Mouse (Mus musculus) embryonic facial prominence, embryonic 12.5 days (tissue): Measurements from ENCODE around the gene Fosb. TPM values are rescaled to one million over a fixed set of nuclear protein-coding genes. Genes with fewer than 3 reads are reported as not detected.

Experiments
- ATAC-seq: fragments of 200-750 bp; cut with Nextera tagmentation; 2 replicates; pipeline ENCODE4 v1.8.0; 2017; ENCODE audit not compliant: insufficient number of reproducible peaks, insufficient read depth, low FRiP score, low TSS enrichment
- H3K27ac ChIP-seq: fragments of 300-500 bp; sonication (generic); 2 replicates; pipeline ENCODE4 v1.5.1; 2016; ENCODE audit warnings: mild to moderate bottlenecking
- H3K27me3 ChIP-seq: fragments of 300-500 bp; sonication (generic); 2 replicates; pipeline ENCODE4 v1.6.1; 2016; ENCODE audit warnings: mild to moderate bottlenecking, moderate library complexity
- H3K36me3 ChIP-seq: fragments of 300-500 bp; sonication (generic); 2 replicates; pipeline ENCODE4 v1.6.1; 2016; ENCODE audit warnings: mild to moderate bottlenecking
- H3K4me1 ChIP-seq: fragments of 300-500 bp; sonication (generic); 2 replicates; pipeline ENCODE4 v1.6.1; 2016
- H3K4me2 ChIP-seq: fragments of 300-500 bp; sonication (generic); replicated peaks from 2 replicates; pipeline ENCODE4 v1.6.1; 2016; ENCODE audit warnings: mild to moderate bottlenecking, moderate library complexity
- H3K4me3 ChIP-seq: fragments of 300-500 bp; sonication (generic); 2 replicates; pipeline ENCODE4 v1.5.1; 2016; ENCODE audit warnings: mild to moderate bottlenecking
- H3K9ac ChIP-seq: fragments of 300-500 bp; sonication (generic); 2 replicates; pipeline ENCODE4 v1.6.1; 2016; ENCODE audit warnings: mild to moderate bottlenecking, moderate library complexity
- H3K9me3 ChIP-seq: fragments of 300-500 bp; sonication (generic); 2 replicates; pipeline ENCODE4 v1.6.1; 2016; ENCODE audit warnings: mild to moderate bottlenecking, moderate library complexity
- WGBS: fragments of 180-500 bp; shearing (Covaris S2); methylation state at CpG from one replicate; pipeline ENCODE4 v1.1.7; 2016; 5-methylcytosine and 5-hydroxymethylcytosine counted together
- polyA plus RNA-seq: library from polyadenylated mRNA; unstranded; fragments of >200 nt; fragmentation: Nextera tagmentation; extraction: Ambion mirVana; gene quantifications from 2 replicates; pipeline ENCODE4 v1.2.1, GENCODE M21; 2016

The Fosb gene
- polyA plus RNA-seq, 1 experiment from 2014 or later, result 0.05 TPM

- under 1% methylated on average over 61 of the region's 62 CpGs for WGBS
- H3K9ac ChIP-seq, result peak within 1 kb of the TSS; percentile 87
- no peaks in the 10 kb centered on the region for H3K9me3 ChIP-seq
- H3K4me3 ChIP-seq, result peak within 1 kb of the TSS; percentile 93
- no peaks in the 10 kb centered on the region for H3K27me3 ChIP-seq
- H3K4me1 ChIP-seq, result peaks cover 19% of the 10 kb centered on the region
- ATAC-seq, result peak; percentile 73
- H3K4me2 ChIP-seq, result peak within 1 kb of the TSS; percentile 99
- H3K27ac ChIP-seq, result peak within 1 kb of the TSS; percentile 93
- H3K36me3 ChIP-seq, result 0 out of 2 replicates have a peak, but pooled peaks cover 4% of the 10 kb centered on the region
Observed at GRCm38 (mm10) chr7:19271238-19272172, 38.3 kb downstream of the Fosb start, which contains the start of gene Vasp. Vasp (minus strand) TSS chr7:19271817.

GRCm38 (mm10) chr7:19270509-19271237 lies 39.2 kb downstream of the Fosb start:
- Histone ChIP-seq H3K27me3 (no peaks in the 10 kb centered on the region), H3K4me3 (peak overlapping the region; percentile 93), H3K27ac (peak overlapping the region; percentile 93), H3K4me1 (peaks cover 19% of the 10 kb centered on the region), H3K4me2 (peak overlapping the region; percentile 99), H3K9me3 (no peaks in the 10 kb centered on the region), H3K9ac (peak overlapping the region; percentile 87), H3K36me3 (0 out of 2 replicates have a peak, but pooled peaks cover 5% of the 10 kb centered on the region)
- no peak for ATAC-seq
- WGBS, result 0% methylated on average over 19 of the region's 21 CpGs

- Histone ChIP-seq H3K4me1 (peaks cover 19% of the 10 kb centered on the region), H3K4me2 (peak overlapping the region; percentile 99), H3K9ac (peak overlapping the region; percentile 87), H3K27me3 (no peaks in the 10 kb centered on the region), H3K36me3 (peaks cover 11% of the 10 kb centered on the region; the same call in 1 of the 2 replicates), H3K9me3 (no peaks in the 10 kb centered on the region), H3K4me3 (peak overlapping the region; percentile 93), H3K27ac (peak overlapping the region; percentile 93)
- 0 out of 2 replicates have a peak, but pooled peaks have one; percentile 36 for ATAC-seq
- WGBS, result 1% methylated on average over 17 of the region's 19 CpGs
Observed at GRCm38 (mm10) chr7:19269721-19270441, 40.0 kb downstream of the Fosb start.

DNA sequence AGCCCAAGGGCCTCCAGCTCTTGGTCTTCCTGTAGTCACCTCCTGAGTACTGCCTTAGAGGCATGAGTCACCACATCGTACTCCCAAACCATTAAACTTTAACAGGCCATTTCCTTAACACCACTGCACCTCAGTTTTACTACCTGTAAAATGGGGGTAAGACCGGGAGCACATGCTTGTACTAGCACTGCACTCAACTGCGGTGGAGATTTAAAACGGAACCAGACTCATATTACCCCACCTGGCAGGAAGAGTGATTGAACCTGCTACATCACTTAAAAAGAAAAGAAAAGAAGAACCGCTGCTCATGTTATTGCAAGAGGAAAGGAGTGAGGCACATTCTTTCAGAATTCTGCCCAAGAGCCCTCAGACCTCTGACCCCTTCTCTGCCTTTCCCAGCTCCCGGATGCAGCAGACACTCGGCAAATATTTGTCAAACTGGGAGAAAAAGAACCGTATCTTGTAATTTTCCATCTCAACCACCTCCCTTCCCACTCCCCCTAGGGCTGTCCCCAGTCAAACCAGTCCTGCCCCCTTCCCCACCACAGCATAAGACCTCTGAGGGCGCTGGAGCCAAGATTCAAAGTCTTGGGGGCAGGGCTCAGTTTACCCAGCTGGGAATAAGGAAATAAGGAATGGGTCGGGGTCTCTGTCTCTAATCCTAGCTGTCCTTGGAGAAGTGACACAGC lies 40.7 kb downstream of the Fosb start:
- no peaks in the 10 kb centered on the region for H3K9me3 ChIP-seq
- WGBS, result 29% methylated on average over 10 of the region's 10 CpGs
- H3K27me3 ChIP-seq, result no peaks in the 10 kb centered on the region
- H3K9ac ChIP-seq, result peak overlapping the region; percentile 87
- H3K4me1 ChIP-seq, result peaks cover 19% of the 10 kb centered on the region
- no peak for ATAC-seq
- peak overlapping the region; percentile 99 for H3K4me2 ChIP-seq
- peaks cover 19% of the 10 kb centered on the region for H3K36me3 ChIP-seq
- peak overlapping the region; percentile 93 for H3K27ac ChIP-seq
- H3K4me3 ChIP-seq, result peak overlapping the region; percentile 93

GRCm38 (mm10) chr7:19267051-19267450 lies 42.8 kb downstream of the Fosb start:
- Histone ChIP-seq H3K9ac (no peak overlapping the region), H3K4me2 (no peak overlapping the region), H3K27me3 (no peaks in the 10 kb centered on the region), H3K4me1 (peaks cover 19% of the 10 kb centered on the region), H3K4me3 (no peak overlapping the region), H3K27ac (no peak overlapping the region), H3K36me3 (peaks cover 39% of the 10 kb centered on the region), H3K9me3 (no peaks in the 10 kb centered on the region)
- WGBS, result 64% methylated on average over 10 of the region's 10 CpGs
- ATAC-seq, result no peak

- no peak overlapping the region for H3K4me3 ChIP-seq
- H3K9me3 ChIP-seq, result no peaks in the 10 kb centered on the region
- peaks cover 48% of the 10 kb centered on the region for H3K36me3 ChIP-seq
- H3K4me2 ChIP-seq, result no peak overlapping the region
- peaks cover 19% of the 10 kb centered on the region for H3K4me1 ChIP-seq
- no peak overlapping the region for H3K9ac ChIP-seq
- WGBS, result 81% methylated on average over 10 of the region's 10 CpGs
- H3K27me3 ChIP-seq, result no peaks in the 10 kb centered on the region
- no peak for ATAC-seq
- H3K27ac ChIP-seq, result no peak overlapping the region
Observed at GRCm38 (mm10) chr7:19265928-19266822, 43.7 kb downstream of the Fosb start.

GRCm38 (mm10) chr7:19265147-19265546 lies 44.7 kb downstream of the Fosb start:
- H3K9ac ChIP-seq, result no peak overlapping the region
- H3K27me3 ChIP-seq, result no peaks in the 10 kb centered on the region
- no peak overlapping the region for H3K27ac ChIP-seq
- no peak overlapping the region for H3K4me2 ChIP-seq
- peaks cover 14% of the 10 kb centered on the region for H3K4me1 ChIP-seq
- H3K4me3 ChIP-seq, result no peak overlapping the region
- WGBS, result 85% methylated on average over 7 of the region's 7 CpGs
- no peaks in the 10 kb centered on the region for H3K9me3 ChIP-seq
- H3K36me3 ChIP-seq, result peaks cover 58% of the 10 kb centered on the region
- no peak for ATAC-seq

DNA sequence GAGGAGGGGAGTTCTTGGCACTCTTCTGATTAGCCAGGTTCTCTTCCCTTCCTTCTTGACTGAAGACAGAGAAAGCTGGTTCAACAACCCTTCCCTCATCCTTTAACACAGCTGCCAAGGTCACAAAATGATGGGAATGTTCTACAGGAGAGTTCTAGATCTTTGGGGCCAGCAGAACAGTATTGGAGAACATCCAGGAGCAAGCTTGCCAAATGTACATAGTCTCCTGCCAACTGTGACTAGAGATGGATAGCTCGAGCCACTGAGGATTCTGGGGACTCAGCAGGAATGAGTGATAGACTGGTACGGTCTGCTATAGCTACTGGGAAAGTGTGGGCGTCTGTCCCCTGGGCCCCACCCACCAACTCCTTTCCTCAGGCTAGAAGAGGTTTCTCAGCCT lies 51.5 kb downstream of the Fosb start:
- Histone ChIP-seq H3K9me3 (no peaks in the 10 kb centered on the region), H3K4me2 (no peak overlapping the region), H3K36me3 (peaks cover 74% of the 10 kb centered on the region), H3K9ac (no peak overlapping the region), H3K27me3 (no peaks in the 10 kb centered on the region), H3K4me3 (no peak overlapping the region), H3K4me1 (no peaks in the 10 kb centered on the region), H3K27ac (no peak overlapping the region)
- WGBS, result 85% methylated on average over 3 of the region's 3 CpGs
- ATAC-seq, result no peak

DNA sequence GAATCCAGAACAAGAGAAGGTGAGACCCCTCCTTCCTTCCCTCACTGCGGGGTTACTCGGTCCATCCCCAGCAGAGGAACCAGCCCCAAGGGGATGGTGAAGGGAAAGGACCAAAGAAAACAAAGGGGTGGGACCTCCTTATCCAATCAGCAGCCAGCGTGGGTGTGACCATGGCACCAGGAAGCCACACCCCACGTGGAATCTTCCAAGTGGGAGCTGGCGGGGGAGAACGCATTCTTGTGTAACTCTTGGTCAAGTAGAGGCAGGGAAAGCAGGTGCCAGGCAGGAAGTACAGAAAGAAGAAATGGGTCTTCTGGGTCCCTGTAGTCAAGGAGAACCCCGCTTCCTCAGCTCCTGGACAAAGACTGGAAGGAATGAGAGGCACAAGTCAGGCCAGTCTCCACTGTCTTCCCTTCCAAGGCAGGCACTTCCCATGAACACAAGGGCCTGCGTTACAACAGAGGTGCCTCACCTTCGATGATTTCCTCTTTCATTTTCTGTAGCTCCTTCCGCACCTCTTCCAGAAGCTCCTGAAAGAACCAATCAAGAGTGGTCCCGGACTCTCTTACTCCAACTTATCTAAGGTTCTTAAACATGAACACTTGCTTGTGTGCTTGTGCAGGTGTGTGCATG lies 52.3 kb downstream of the Fosb start:
- no peak overlapping the region for H3K27ac ChIP-seq
- H3K9ac ChIP-seq, result no peak overlapping the region
- no peaks in the 10 kb centered on the region for H3K27me3 ChIP-seq
- ATAC-seq, result no peak
- H3K4me2 ChIP-seq, result no peak overlapping the region
- peaks cover 66% of the 10 kb centered on the region for H3K36me3 ChIP-seq
- no peak overlapping the region for H3K4me3 ChIP-seq
- WGBS, result 36% methylated on average over 11 of the region's 11 CpGs
- H3K4me1 ChIP-seq, result no peaks in the 10 kb centered on the region
- H3K9me3 ChIP-seq, result no peaks in the 10 kb centered on the region

- ATAC-seq, result no peak
- H3K36me3 ChIP-seq, result peaks cover 56% of the 10 kb centered on the region
- no peak overlapping the region for H3K9ac ChIP-seq
- H3K9me3 ChIP-seq, result no peaks in the 10 kb centered on the region
- no peak overlapping the region for H3K4me3 ChIP-seq
- no peak overlapping the region for H3K27ac ChIP-seq
- 83% methylated on average over 7 of the region's 7 CpGs for WGBS
- H3K27me3 ChIP-seq, result no peaks in the 10 kb centered on the region
- no peak overlapping the region for H3K4me2 ChIP-seq
- H3K4me1 ChIP-seq, result no peaks in the 10 kb centered on the region
Observed at GRCm38 (mm10) chr7:19256567-19256966, 53.3 kb downstream of the Fosb start.
